Mouse (Mus musculus) left cerebral cortex, adult 8-10 months (tissue): ENCODE data around the gene Daam1. TPM values are rescaled to one million over a fixed set of nuclear protein-coding genes. Genes with fewer than 3 reads are reported as not detected.

Experiments used
- DNase-seq, 2 experiments: peaks; one replicate each; pipeline ENCODE4 v3.0.0; 2022; ENCODE audit warnings: low spot score in 2 of 2
- total RNA-seq, 4 experiments: library from RNA; stranded (reverse); gene quantifications; 2 replicates each; pipeline ENCODE4 v1.2.4; 2022

The Daam1 gene
- total RNA-seq = 10 to 100 TPM; 49.2 to 52.6 (median 51.6) TPM

GRCm38 (mm10) chr12:71830607-71831257 is at the start of gene Daam1:
Gene Daam1 (plus strand): TSS chr12:71831078.
- DNase-seq = peak; percentile 95 to 98

GRCm38 (mm10) chr12:71781220-71781619 is 49.7 kb upstream of the Daam1 start:
- no peak for DNase-seq

DNA sequence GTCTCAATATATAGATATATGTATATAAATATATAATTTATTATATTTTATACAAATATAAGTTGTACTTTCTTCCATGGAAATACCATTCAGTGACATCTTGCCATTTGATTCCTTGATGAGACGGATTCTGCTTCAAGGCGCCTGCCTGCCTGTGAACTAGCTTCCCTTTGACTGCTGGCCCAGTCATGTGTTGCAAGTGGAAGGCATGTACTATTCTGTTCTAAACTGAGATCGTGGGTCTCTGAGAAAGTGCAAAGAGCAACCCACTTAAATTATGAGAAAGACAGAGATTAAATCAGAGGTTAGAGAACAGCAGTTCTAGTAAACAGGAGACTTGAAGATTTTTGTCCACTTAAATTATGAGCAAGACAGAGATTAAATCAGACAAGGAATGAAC is 46.9 kb upstream of the Daam1 start:
- DNase-seq = no peak

- DNase-seq = no peak
These were observed 46.1 kb upstream of the Daam1 start for GRCm38 (mm10) chr12:71784666-71785255.

DNA sequence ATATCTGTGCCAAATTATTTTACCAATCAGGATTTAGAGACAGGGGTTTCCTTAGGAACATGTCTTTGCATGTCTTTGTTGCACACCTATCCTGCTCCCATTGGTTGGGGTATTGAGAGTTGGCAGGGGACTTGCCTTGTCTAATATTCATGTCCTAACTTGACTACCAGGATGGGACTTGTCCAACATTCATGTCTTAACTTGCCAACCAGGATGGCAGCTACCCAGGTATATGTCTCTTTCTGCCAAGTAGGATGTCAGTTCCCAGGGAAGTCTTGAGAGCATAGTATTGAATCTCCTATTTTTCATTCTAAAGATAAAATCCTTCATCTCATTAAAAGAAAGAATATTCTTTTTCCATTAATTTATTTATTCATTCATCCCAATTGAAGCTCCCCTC is 44.4 kb upstream of the Daam1 start:
- no peak for DNase-seq

DNA sequence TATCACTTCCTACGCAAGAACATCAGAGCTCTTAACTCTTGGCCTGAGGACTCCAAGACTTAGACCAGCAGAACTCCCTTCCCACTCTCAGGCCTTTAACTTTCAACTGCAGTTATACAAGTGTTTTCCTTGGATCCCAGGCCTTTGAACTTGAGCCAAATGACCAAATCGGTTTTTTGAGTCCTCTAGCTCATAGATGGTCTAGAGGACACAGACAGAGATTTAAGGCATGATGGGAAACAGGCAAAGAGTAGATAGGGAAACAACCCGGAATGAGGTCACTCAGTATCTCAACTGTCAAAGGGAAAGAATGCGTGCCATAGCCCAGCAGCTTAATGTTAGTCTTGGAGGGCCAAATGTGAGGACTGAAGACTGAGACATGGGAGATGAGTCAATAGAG is 42.1 kb upstream of the Daam1 start:
- DNase-seq = no peak

DNA sequence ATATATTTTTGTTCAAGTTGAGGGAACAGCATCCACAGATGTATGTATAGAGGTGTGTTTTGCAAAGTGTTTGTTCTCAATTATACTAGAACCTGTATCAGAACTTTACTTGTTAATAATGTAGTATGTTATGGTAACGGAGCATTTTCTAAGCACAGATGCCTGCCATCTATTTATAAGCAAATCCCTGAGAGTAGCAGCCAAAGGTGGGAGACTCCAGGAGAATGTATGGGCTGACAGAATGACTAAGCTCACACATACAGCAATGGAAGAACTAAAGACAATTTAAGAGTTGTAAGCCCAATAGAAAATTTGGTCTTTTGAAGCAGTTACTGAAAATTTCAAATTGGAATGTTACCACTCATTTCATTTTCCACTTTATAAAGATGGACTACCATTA is 40.3 kb upstream of the Daam1 start:
- DNase-seq = peak in 1 of 2 experiments; percentile 27

DNA sequence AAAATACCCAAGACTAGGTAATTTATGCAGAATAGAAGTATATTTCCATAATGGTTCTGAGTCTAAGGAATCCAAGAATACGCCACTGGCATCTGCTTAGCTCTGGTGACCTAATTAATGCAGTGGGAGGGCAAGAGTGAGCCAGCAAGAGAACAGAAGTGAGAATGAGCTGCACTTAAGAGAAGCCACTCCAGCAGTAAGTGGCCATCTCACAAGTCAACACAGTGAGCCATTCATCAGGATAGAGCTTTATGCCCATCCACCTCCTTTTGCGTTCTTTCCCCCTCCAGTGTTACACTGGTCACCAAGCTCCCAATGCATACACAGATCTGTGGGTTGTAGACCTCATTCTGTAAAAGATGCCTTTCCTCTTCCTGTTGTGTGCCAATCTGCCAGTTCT is 37.8 kb upstream of the Daam1 start:
- no peak for DNase-seq

- no peak for DNase-seq
These were observed 35.3 kb upstream of the Daam1 start for GRCm38 (mm10) chr12:71795626-71796025.

GRCm38 (mm10) chr12:71796517-71796916 is 34.4 kb upstream of the Daam1 start:
- DNase-seq = no peak

DNA sequence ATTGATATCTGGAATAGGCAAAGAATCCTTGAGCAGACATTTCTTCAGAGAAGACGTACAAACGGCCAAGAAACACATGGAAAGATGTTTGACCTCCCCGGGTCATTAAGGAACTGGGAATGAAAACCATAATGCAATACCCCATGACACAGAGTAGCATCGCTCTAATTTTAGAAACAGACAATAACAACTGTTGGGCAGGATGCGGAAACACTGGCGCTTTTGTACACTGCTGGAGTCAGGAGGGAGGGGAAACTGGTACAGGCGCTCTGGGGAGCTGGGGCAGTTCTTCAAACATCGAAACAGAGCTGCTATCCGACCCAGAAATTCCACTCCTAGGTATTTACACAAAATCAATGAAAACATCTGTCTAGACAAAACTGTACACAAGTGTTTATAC is 23.6 kb upstream of the Daam1 start:
- DNase-seq = no peak

DNA sequence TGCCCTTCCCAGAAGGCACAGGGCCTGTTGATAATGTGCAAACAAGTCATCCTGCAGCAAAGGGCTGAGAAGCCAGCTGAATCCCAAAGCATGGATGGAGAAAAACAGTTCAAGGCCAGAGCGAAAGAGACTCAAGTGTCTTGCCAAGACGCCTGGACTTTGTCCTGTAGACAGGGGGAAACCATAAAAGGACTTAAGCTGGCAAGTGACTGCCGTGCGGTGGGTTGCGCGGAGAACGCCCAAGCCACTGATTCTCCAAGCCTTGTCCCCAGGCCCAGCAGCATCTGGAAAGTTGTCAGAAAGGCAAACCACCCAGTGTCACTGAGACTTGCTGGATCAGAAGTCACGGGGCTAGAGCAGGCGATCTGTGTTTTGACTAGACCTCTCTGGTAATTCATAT is 22.2 kb upstream of the Daam1 start:
- DNase-seq = no peak

GRCm38 (mm10) chr12:71809550-71809949 is 21.3 kb upstream of the Daam1 start:
- no peak for DNase-seq

DNA sequence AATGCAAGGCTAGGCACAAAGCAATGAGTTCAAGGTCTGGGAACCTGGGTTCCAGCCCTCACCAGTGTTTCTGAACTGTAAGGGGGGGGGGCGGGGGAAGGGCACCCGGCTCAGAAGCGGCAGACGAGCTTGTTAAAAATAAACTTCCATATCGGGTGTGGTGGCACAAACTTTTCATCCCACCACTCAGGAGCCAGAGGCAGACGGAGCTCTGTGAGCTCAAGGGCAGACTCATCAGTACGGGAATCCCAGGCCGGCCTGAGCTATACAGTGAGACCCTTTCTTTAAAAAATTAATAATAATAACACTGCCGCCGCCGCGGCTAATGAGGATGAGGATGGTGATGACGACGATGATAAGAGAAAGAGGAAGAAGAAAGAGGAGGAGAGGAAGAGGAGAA is 18.3 kb upstream of the Daam1 start:
- no peak for DNase-seq

- no peak for DNase-seq
These were observed 17.6 kb upstream of the Daam1 start for GRCm38 (mm10) chr12:71813251-71813650.

- no peak for DNase-seq
These were observed 17.1 kb upstream of the Daam1 start for GRCm38 (mm10) chr12:71813761-71814160.

- no peak for DNase-seq
These were observed 10.8 kb upstream of the Daam1 start for GRCm38 (mm10) chr12:71820094-71820493.

DNA sequence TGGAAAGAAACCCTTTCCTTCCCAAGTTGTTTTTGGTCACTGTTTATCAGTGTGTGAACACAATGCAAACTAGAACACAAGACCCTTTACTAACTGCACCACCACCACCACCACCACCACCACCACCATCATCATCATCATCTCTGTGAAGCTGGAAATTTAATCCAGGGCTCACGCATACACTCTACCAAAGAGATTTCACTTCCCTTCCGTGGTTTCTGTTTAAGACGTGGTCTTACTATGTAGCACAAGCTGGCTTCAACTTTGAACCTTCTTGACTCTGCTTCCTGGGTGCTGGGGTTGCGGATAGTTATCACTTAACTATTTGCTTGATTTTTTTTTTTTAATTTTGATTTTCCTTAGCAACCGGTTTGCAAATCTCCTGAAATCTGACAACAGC is 9.6 kb upstream of the Daam1 start:
- no peak for DNase-seq

- no peak for DNase-seq
These were observed 9.1 kb upstream of the Daam1 start for GRCm38 (mm10) chr12:71821743-71822142.

- DNase-seq = no peak
These were observed 6.0 kb upstream of the Daam1 start for GRCm38 (mm10) chr12:71824927-71825326.

DNA sequence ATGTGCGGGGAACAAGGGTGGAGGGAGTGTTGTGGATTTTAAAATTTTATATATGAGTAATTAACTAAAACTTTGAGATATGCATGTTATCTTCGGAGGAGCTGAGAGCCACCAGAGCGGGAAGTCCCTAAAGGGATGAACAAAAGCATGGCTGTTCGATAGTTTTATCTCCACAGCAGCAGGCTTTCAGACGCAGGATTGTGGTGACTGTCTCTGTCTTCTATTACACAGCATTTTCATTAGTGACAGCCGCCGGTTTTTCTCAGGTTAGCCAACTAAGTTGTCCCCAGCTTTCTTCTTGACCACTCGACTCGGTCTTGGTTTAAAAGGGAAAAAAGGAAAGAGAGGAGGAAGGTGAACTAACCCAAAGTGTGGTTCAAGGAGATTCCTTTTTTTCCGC is 739 bp upstream of the Daam1 start:
- no peak for DNase-seq

DNA sequence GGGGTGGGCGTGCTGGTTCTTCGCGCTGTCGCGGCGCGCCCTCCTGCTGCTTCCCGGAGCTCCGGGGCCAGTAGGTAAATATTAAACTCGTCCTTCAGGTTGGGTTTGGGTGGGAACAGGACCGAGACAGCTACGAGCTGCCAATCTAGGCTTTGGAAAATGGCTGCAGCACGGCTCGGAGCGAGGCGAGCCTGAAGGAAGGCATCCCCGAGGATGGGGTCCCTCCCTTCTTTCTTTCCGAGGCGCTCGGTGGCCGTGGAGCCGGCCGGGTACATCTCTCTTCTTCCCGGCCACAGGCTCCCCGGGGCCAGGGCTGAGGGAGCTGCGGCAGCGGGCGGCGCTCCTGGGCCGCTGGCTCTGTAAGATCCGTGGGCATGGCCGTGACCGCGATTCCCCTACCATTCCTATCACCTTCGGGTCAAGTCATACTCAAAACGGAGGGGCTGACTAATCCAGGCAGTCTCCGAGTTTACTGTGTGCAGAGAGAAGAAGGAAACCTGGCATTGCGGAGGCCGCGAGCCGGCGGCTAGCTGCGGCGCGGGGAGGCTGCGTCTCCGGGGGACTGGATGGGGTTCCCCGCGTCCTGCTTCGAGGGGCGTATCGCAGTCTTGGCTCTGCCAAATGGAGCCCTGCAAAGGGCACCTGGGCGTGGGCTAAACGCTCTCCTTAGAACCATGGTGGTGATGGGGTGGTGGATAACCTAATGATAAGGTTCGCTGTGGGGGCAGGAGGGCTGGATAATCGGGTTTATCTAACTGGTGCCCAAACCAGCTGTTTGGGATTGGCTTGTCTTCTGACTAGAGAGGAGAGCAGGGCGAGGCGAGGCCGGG is 595 bp downstream of the Daam1 start:
- DNase-seq = peak in 1 of 2 experiments; percentile 42

- peak; percentile 30 to 73 for DNase-seq
These were observed 1.3 kb downstream of the Daam1 start for GRCm38 (mm10) chr12:71832225-71832624.
